Mouse (Mus musculus) cerebellum, postnatal 4 days (tissue): ENCODE measurements around the gene Grin2a.

Source experiments
- DNase-seq, 2 experiments: peaks; one replicate each; pipeline ENCODE4 v3.0.0; 2022; ENCODE audit warnings: low spot score in 2 of 2, mixed read lengths in 1 of 2

Gene Grin2a

GRCm38 (mm10) chr16:9994951-9995813, at the start of gene Grin2a:
Gene Grin2a (minus strand): TSS chr16:9995560.
- peak in 1 of 2 experiments; percentile 39 for DNase-seq

DNA sequence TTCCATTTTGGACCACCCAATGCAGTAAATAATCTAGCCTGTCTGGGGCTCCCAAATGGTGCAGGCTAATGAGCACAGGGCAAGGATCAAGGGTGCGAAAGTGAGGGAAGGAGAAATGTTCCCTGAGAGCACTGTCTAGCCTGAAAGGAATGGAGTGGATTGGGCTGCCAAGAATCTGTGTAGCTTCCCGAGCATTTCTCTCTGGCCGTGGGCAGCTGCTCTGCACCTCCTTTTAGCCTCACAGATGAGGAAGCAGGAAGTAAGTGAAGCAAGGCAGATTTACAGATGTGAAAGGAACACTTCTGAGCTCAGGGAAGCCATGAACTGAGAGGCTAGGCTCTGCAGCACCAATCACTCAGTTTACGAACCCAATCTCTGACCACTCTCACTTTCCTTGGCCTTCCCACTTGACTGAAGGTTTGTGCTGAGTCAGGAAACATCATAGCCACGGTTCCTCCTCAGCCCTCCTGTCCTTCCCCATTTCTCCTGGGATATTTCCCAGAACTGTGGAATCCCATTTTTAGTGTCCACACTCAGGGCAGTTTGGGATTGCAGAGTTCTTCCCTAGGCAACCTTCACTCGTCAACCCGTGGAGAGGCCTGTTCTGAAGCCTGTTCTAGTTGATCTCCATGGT, 40.3 kb upstream of the Grin2a start:
- no peak for DNase-seq

- DNase-seq: no peak
Observed at GRCm38 (mm10) chr16:10033416-10033979, 38.1 kb upstream of the Grin2a start.

DNA sequence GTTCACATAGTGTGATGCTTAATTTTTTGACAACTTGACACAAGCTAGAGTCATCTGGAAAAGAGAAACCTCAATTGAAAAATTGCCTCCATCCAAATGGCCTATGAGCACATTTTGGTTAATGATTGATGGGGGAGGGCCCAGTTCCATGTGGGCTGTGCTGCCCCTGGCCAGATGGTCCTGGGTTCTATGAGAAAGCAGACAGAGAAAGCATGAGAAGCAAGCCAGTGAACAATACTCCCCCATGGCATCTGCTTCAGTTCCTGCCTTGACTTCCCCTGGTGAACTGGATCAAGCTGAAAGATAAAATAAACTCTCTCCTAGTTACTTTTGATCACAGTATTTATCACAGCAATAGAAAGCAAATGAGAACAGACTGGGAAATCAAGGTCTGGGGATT, 36.5 kb upstream of the Grin2a start:
- DNase-seq: no peak

DNA sequence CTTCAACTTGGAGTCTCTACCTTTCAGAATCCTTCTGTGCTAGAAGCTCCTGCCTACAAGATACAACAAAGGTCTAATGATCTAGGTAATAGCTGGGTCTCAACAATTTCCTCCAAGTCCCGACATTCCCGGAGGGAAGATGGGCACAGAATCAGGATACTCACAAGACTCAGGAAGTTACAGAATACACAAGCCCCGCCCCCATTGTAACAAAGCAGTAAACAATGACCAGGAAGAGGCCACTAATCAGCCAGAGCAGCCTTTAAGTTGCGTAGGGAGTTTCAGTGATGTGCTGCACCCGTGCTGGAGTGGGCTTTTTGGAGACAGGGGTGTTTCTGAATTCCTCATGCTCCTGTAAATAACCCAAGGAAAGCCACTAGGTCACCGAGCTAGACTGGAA, 31.4 kb upstream of the Grin2a start:
- no peak for DNase-seq

DNA sequence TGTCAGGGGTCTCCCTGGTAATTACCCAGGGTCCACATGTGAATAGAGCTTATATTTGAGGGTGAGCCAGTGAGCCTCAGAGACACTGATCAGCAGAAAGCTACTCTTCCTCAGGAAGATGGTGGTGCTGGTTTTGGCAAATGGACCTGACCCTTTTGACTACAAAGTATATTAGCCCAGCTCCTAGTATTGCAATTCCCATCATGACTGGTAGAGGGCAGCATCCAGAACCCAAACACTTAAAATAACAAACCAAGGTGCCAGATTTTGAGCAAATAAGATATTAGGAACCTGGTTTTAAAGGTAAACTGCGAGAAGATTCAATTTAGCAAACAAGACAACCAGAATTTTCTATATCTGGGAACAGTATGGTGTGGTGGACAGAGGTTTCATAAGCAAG, 14.4 kb upstream of the Grin2a start:
- no peak for DNase-seq

- peak in 1 of 2 experiments; percentile 79 for DNase-seq
Observed at GRCm38 (mm10) chr16:10005606-10006005, 10.2 kb upstream of the Grin2a start.

DNA sequence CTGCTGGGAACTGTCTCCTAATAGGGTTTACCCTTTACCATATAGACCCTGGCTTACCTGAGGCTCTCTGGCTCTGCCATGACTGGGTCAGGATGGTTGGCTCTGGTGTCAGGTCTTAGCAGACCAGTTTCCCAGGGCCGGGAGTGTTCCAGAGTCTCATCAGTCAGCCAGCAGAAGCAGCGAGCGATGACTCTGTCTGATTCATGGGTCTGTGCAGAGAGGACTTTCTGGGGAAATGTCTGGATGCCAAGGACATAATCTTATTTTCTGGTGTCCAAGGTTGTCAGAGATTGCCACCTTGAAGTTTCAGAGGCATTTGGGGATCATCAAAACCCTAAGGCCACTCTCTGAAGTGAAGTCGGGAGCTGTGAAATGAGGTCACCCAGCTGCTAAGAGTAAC, 8.7 kb upstream of the Grin2a start:
- DNase-seq: no peak

GRCm38 (mm10) chr16:10003001-10003400, 7.6 kb upstream of the Grin2a start:
- no peak for DNase-seq

DNA sequence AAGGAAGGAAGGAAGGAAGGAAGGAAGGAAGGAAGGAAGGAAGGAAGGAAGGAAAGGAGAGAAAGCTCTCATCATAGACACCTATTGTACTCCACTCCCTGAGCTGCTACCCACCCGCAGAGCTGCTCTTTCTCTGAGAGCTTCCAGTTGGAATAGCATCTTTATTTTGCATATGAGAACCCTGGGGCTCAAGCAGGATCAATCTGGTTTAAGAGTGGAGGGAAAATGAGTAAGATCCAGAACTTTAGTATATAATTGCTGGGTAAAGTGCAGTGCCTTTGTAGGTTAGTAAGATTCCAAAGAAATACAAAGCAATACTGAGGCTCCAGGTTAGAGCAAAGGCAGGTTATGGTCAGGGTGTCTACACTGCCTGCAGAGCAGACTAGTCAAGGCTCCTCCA, 6.2 kb upstream of the Grin2a start:
- DNase-seq: no peak

- DNase-seq: no peak
Observed at GRCm38 (mm10) chr16:9999926-10000325, 4.6 kb upstream of the Grin2a start.

DNA sequence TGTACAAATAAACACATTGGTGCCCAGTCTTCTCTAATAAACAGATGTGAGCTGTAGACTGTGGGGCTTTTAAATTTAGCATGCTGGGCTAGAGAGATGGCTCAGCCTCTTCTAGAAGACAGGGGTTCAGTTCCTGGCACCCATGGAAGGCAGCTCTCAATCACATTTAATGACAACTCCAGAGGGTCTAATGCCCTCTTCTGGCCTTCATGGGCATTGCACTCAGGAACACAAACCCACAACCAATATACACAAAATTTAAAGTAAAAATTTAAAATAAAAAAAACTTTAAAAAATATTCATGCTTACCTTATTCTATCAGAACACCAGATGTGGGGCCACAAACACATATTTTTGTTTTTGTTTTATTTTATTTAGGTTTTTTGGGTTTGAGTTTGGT, 2.6 kb upstream of the Grin2a start:
- no peak for DNase-seq

GRCm38 (mm10) chr16:9995814-9996210, 452 bp upstream of the Grin2a start:
- DNase-seq: no peak

DNA sequence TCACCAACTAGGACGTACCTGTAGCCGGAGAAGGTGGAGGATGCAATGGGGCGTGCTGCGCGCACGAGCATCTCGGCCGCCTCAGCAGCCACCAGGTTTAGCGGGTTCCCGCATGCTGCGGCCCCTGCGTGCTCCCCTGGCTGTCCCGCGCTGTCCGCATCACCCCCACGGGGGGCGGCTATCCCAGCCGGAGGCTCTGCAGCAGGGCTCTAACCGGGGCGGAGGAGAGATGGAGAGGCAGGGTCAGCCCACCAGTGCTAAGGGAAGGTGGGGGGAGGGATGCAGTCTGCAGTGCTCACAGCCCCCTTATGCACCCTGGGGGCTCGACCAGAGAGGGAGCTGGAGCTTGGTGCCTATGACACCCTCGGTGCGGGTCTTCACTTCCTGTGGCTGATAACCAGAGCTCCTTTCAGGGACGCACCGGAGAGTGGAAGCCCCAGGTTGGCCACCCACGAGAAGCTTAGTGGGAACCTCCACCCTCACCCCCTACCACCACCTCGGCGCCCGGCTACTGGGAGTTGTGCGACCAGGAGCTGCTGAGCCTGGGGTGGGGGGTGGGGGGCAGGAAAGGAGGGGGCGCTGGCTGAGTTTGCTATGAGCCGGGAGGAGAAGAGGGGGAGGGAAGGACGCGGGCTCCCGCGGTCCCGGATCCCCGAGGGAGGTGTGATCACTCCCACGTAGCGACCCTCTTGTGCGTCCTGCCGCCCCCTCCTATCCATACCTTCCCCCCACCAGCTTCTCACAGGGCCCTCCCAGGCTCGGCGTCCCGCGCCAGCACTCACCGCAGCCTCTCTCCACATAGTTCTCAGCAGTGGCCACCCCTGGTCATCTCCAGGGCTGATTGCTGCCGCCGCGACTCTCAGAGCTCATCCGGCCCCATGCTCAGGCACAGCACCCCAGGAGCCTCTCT, 1.1 kb downstream of the Grin2a start:
- DNase-seq: peak in 1 of 2 experiments; percentile 32

- peak; percentile 60 to 84 for DNase-seq
Observed at GRCm38 (mm10) chr16:9993255-9994040, 1.9 kb downstream of the Grin2a start.

DNA sequence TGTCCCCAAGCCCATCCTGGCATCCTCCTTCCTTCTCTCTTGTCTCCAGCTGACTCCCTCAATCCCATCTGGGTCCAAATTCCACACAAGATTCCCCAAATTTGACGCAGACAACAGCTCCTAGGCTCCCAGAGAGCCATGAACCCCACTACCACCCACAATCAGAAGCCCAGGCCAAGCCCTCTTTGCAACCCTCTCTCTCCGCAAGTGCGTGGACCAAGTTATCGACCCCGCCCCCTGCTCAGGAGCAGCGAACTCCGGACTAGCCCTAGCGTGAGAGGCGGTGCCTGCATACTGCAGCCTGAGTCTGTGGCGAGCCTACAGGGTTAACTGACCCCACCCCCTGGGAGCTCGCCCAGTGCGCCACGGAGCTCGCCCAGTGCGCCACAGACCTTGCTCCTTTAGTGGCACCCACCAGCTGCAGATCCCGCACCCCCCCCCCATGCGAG, 2.6 kb downstream of the Grin2a start:
- no peak for DNase-seq

- DNase-seq: no peak
Observed at GRCm38 (mm10) chr16:9992076-9992772, 3.1 kb downstream of the Grin2a start.

- no peak for DNase-seq
Observed at GRCm38 (mm10) chr16:9985041-9985440, 10.3 kb downstream of the Grin2a start.

- DNase-seq: no peak
Observed at GRCm38 (mm10) chr16:9980641-9981040, 14.7 kb downstream of the Grin2a start.

- no peak for DNase-seq
Observed at GRCm38 (mm10) chr16:9978173-9978572, 17.2 kb downstream of the Grin2a start.
